Mouse (Mus musculus) gastrocnemius, adult 2 months (tissue): ENCODE data around the gene Ret. TPM values are rescaled to one million over a fixed set of nuclear protein-coding genes. Genes with fewer than 3 reads are reported as not detected.

Source experiments
- DNase-seq: peaks from one replicate; pipeline ENCODE4 v3.0.0; 2022
- H3K27ac ChIP-seq: fragments of 200-600 bp; 2 replicates; pipeline ENCODE4 v1.8.1; 2022; ENCODE audit warnings: mild to moderate bottlenecking
- H3K4me3 ChIP-seq: fragments of 200-600 bp; 2 replicates; pipeline ENCODE4 v1.8.1; 2022; ENCODE audit warnings: mild to moderate bottlenecking, moderate library complexity
- CTCF ChIP-seq: fragments of 200-600 bp; IDR thresholded peaks from 2 replicates; pipeline ENCODE4 v1.8.1; 2022; ENCODE audit warnings: antibody characterized with exemption, mild to moderate bottlenecking, moderate library complexity
- intact Hi-C: fragments of 180-260 bp; cut with DNase I; formaldehyde crosslinking; loops from one replicate; pipeline ENCODE4 v1.15.1; 2025
- long read RNA-seq, 2 experiments: library from polyadenylated mRNA; stranded (forward); transcript quantifications; one replicate each; pipeline ENCODE4 v2.0.0; 2021
- total RNA-seq, 2 experiments: library from RNA; stranded (reverse); gene quantifications; 2 replicates each; pipeline ENCODE4 v1.2.3; 2021

The Ret gene
- total RNA-seq = 1 to 10 TPM; 3.2 to 6.6 TPM
- long read RNA-seq, experiment 1, full-length matches to known transcripts = 5 of 6 reads
- long read RNA-seq, experiment 1, partial matches to known transcripts = 0 of 6 reads
- long read RNA-seq, experiment 1, other reads (novel, unspliced or antisense) = 1 of 6 reads
- long read RNA-seq, experiment 2 = 0 reads

GRCm38 (mm10) chr6:118197440-118197975, at the start of gene Ret:
Gene Ret, minus strand, starts transcription at chr6:118197718.
- H3K27ac ChIP-seq = peak within 1 kb of the TSS; percentile 78
- peak within 1 kb of the TSS; percentile 86 for H3K4me3 ChIP-seq
- peak; percentile 29 for DNase-seq
- TF ChIP-seq CTCF = no peak
- intact Hi-C loops = no loop called here

DNA sequence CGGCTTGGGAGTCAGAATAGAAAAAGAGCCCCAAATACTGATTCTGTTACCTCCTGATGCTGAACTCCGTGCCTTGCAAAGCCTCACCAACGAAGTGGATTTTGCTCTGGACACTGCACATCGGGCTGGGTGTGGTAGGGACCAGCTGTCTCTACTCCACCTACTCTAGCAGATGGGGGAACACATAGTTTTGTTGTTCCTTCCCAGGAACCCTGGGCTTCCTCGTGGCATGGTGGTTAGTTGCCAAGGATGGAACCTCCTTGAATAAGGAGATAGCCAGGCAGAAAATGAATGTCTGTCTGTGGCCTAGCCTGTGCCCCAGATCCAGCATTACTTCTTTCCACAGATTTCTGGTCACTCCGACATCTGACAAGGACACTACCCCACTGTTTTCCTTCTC, 49.6 kb upstream of the Ret start:
- TF ChIP-seq CTCF = no peak

GRCm38 (mm10) chr6:118244106-118244505, 46.6 kb upstream of the Ret start:
- intact Hi-C loops = no loop called here
- Histone ChIP-seq H3K4me3 (no peak overlapping the region), H3K27ac (no peak overlapping the region)
- TF ChIP-seq CTCF = no peak
- DNase-seq = no peak

More for the DNA sequence above, 49.6 kb upstream of the Ret start:
- Histone ChIP-seq H3K27ac (no peak overlapping the region), H3K4me3 (no peak overlapping the region)
- no peak for DNase-seq
- intact Hi-C loops = no loop called here

GRCm38 (mm10) chr6:118242941-118243340, 45.4 kb upstream of the Ret start:
- Histone ChIP-seq H3K27ac (no peak overlapping the region), H3K4me3 (no peak overlapping the region)
- no peak for TF ChIP-seq CTCF
- intact Hi-C loops = no loop called here
- DNase-seq = no peak

GRCm38 (mm10) chr6:118226072-118226471, 28.6 kb upstream of the Ret start:
- TF ChIP-seq CTCF = no peak
- no peak overlapping the region for H3K4me3 ChIP-seq
- intact Hi-C loops = no loop called here
- no peak overlapping the region for H3K27ac ChIP-seq
- no peak for DNase-seq

DNA sequence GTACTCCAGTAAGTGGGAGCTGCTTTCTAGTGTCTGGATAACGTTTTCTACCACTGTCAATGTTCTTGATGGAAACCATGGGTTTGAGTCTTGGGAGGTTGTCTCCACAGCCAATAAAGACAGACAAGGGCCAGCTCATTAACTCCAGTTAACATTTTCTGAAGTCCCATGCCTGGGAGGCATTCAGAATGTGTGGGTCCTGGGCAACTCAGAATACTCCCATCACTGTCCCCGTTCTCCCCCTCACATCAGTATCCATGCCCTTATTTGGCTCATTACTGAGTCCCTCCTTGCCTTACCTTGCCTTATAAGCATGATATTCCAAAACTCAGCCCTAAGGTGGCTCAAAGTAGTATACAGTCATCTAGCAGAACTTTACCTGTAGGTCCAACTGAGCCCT, 25.0 kb upstream of the Ret start:
- no peak for TF ChIP-seq CTCF
- intact Hi-C loops = no loop called here
- Histone ChIP-seq H3K4me3 (no peak overlapping the region), H3K27ac (no peak overlapping the region)
- DNase-seq = no peak

DNA sequence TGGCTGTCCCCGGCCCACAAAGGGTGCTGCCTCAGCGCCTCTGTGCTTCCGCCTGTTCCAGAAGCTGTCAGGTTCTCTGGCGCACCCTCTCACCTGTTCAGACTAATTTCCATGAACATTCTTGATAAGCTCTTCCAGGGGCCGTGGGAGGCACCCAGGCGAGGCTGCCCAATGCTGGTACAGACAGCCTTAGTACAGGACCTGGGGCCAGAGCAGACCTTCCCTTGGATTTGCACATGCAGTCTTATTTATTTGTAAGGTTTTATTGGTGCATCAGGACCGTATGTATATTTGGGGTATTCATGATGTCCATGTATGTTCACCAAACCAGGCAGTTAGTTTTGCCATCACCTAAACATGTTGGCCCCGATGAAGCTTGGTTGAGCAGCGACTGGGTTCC, 18.2 kb upstream of the Ret start:
- no peak for TF ChIP-seq CTCF
- Histone ChIP-seq H3K27ac (no peak overlapping the region), H3K4me3 (no peak overlapping the region)
- no peak for DNase-seq
- intact Hi-C loops = no loop called here

DNA sequence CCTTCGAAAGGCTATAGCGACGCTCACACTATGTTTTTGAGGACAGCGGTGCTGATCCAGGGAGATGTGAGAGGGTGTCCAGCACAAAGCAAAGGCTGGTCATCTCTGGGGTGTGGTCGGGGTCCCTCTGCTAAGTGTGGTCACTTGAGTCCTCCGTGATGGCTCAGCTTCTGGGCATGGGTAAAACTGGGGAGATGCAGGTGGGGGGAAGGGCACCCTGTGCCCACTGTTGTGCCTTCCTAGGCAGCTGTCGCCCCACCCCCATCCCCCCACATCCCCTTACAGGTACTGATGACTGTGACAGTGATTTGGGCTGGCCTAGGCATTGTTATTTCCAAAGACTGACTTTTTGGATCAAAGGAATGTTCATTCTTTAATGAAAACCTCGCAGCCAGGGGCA, 10.8 kb upstream of the Ret start:
- no peak for TF ChIP-seq CTCF
- intact Hi-C loops = no loop called here
- Histone ChIP-seq H3K27ac (no peak overlapping the region), H3K4me3 (no peak overlapping the region)
- no peak for DNase-seq

- TF ChIP-seq CTCF = no peak
- intact Hi-C loops = no loop called here
- Histone ChIP-seq H3K4me3 (no peak overlapping the region), H3K27ac (no peak overlapping the region)
- DNase-seq = peak; percentile 51
Observed at GRCm38 (mm10) chr6:118206386-118206785, 8.9 kb upstream of the Ret start.

DNA sequence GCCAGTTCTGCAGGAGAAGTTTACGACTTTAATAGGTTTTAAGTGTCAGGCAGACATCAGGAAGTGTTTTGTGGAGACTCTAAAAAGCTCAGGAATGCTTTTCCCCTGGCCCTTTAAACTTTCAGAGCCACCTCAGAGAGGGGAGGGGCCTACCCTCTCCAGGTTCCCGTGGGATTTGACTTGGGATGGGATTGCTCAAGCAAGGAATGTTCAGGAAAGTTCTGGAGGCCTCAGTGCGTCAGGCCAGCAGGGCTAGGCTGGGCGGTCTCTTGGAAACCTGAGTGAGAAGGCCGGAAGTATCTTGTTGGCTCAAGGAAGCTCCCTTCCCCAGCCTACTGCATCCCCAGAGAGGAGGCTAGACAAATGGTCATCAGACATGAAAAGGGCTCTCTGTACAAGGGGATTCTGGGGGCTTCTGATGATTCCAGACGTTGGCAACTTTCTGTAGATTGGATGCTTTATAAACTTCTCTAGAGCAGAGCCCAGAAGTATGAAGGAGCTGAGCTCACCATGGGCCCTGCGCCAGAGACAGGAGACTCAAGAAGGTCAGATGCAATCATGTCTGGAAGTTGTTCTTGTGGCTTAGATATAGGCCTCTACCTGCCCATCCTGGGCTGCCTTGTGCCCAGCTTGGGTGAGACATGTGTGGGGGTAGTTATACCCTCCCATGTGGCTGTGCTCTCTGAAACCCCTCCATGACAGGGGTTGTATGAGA, 7.8 kb upstream of the Ret start:
- intact Hi-C loops = no loop called here
- peak overlapping the region; percentile 62 for H3K27ac ChIP-seq
- H3K4me3 ChIP-seq = 0 out of 2 replicates have a peak overlapping the region, but pooled peaks have one; percentile 2
- peak; percentile 77 for DNase-seq
- TF ChIP-seq CTCF = no peak

DNA sequence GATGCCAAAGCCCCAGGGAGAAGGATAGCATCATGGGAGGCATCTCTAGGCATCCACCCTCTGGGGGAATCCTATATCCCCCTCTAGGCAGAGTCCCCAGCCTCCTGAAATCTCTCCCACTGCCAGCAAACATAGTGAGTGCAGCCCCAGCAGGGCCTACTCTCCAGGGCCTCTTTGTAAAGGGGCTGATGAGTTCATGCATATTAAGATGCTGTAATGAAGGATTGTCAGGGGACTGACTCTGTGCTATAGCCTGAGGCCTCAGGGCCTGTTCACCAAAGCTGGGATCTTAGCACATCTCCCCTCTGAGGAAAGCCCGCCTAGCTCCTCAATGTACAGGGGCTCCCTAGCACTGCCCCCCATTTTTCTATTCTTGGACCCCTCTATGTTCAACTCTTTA, 6.6 kb upstream of the Ret start:
- intact Hi-C loops = no loop called here
- Histone ChIP-seq H3K27ac (no peak overlapping the region), H3K4me3 (no peak overlapping the region)
- TF ChIP-seq CTCF = no peak
- no peak for DNase-seq

DNA sequence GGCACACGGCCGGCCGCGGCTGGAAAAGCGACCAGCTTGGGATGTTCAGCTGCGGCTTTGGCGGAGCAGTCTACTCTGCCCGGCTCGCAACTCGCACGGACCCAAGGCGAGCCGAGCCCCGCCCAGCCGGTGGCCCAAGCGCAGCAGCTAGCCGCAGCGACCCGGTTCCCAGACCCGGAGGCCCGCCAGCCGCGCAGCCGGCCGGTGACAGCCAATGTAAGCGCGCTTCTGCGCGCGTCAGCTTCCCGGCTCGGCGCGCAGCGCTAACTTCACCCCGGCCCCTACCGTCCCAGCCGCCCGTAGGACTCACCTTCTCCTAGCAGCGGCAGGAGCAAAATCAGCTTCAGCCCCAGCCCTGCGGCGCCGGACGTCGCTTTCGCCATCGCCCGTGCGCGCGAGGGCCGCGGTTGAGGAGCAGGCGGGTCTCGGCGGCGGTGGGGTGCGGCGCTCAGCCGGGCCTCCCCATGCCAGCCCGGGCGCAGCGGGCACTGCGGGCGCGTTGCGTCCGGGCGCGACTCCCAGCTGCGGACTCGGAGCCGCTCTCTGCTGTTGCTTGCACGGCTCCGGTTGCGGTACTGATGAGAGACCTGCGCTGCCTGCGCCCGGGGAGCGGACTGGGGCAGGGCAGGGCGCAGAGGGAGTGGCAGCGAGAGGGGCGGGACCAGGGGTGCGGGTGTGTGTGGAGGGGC, 623 bp downstream of the Ret start:
- H3K27ac ChIP-seq = peak overlapping the region; percentile 78
- intact Hi-C loops = no loop called here

DNA sequence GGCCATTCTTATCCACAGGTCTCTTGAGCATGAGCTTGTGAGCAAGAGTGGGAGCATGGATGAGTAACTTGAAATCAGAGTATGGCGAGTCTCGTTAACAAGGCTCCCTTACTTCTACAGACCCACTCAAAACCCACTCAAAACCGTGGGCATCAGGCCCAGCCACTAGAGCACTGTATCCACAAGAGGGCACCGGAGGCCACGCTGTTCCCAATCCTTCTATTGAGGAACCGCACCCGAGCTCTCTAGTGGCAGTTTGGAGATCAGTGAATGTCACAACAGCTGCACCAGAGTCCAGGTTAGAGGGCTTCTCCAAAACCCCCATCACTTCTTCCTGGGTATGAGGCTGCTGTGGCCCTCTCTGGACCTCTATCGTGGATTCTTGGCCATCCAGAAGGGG, 2.4 kb downstream of the Ret start:
- peak; percentile 70 for DNase-seq
- intact Hi-C loops = loop anchor here (1.0 kb wide), 1 partner anchor 184 kb away; no protein-coding TSS in a partner anchor
- TF ChIP-seq CTCF = peak; percentile 74
- Histone ChIP-seq H3K27ac (peak overlapping the region; percentile 78), H3K4me3 (peak overlapping the region; percentile 86)

More for the DNA sequence above, 623 bp downstream of the Ret start:
- TF ChIP-seq CTCF = no peak
- peak; percentile 85 for DNase-seq
- H3K4me3 ChIP-seq = peak overlapping the region; percentile 86
